Mouse (Mus musculus): Measurements from ENCODE around the gene 5830473C10Rik. TPM values are rescaled to one million over a fixed set of nuclear protein-coding genes. Genes with fewer than 3 reads are reported as not detected.
A peak's percentile ranks its signal among the peaks of the same experiment; 100 is the strongest.

Gene 5830473C10Rik
- polyA plus RNA-seq, 1 experiment, result 0.13 TPM

DNA sequence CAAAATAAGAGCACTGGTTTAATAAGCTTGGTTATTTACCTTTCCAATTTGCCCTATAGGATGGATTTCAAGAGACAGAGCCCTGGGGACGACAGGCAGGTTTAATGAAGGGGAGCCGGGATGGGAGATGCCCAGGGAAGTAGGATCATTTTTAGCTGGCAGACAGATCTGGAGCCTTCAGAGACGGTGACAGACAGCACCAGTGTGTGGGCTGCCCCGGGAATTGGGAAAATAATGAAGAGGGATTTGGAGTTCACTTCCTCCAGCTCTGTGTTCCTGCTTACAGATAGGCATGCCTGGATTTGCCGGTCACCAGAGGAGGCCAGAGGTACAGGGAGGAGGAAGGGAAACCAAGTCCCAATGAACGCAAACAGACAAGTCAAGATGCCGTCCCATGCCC, 74.0 kb downstream of the 5830473C10Rik start:
- no peaks in the 10 kb centered on the region for H3K4me1 ChIP-seq (ENCODE audit: control insufficient read depth, insufficient read depth, low read length)
- H3K4me3 ChIP-seq (ENCODE audit: insufficient read depth, low read length), result no peak overlapping the region
- no peak overlapping the region for H3K27ac ChIP-seq (ENCODE audit: insufficient read depth, low read length)
- TF ChIP-seq CTCF (IDR thresholded peaks at IDR 0.05; ENCODE audit: extremely low read depth, insufficient read depth, low read length) (no peak), POLR2A (IDR thresholded peaks at IDR 0.05; ENCODE audit: extremely low read depth, insufficient read depth, low read length) (no peak)

DNA sequence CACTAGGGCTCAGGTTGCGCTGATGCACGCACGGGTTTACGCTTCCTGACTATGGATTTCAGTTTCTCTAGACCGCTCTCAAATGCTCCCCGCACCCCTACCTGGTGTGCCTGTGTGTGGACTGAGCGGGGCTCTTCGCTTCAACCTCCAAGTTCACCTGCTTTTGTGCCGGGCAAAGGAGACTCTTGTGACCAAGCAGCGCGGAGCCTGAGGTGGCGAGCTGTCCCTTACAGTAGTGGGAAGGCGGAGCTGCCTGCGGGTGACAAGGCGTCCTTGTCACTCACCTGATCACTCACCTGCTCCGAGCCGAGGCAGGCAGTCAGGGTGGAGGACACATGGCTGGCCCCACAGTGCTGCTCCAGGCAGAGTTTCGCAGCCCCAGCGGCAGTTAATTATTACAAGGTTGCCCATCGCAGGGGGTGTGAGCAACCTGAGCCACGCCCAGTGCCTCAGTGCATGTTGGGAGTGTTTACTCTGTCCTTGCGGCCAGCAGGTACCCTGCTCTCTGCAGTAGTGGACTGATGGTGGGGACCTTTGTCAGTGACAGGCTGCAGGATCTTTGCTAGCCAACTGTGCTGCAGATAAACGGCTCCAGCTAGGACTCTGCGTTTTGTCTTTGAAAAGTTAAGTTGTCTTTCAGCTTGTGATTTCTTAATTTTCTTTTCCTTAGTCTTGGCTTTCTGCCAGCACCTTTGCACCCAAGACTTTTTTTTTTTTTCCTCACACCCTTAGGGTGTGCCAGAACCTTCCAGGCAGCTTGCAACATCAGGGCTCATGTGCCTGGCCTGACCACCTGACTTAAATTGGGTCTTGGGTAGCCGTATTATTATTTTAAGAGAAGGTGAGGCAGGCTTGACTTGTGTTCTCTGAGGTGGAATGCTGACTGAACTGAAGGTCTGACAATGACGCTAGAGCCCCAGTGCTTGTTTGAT, 79.6 kb downstream of the 5830473C10Rik start, which contains the start of gene Rassf6:
TSS of gene Rassf6 (minus strand) at position 372 of the 932 bp plus-strand sequence.
- Histone ChIP-seq H3K4me1 (ENCODE audit: control insufficient read depth, insufficient read depth, low read length) (no peaks in the 10 kb centered on the region), H3K4me3 (ENCODE audit: insufficient read depth, low read length) (peak within 1 kb of the TSS; percentile 54), H3K27ac (ENCODE audit: insufficient read depth, low read length) (no peak within 1 kb of the TSS)
- no peak for TF ChIP-seq POLR2A (IDR thresholded peaks at IDR 0.05; ENCODE audit: extremely low read depth, insufficient read depth, low read length)
- no peak for TF ChIP-seq CTCF (IDR thresholded peaks at IDR 0.05; ENCODE audit: extremely low read depth, insufficient read depth, low read length)

DNA sequence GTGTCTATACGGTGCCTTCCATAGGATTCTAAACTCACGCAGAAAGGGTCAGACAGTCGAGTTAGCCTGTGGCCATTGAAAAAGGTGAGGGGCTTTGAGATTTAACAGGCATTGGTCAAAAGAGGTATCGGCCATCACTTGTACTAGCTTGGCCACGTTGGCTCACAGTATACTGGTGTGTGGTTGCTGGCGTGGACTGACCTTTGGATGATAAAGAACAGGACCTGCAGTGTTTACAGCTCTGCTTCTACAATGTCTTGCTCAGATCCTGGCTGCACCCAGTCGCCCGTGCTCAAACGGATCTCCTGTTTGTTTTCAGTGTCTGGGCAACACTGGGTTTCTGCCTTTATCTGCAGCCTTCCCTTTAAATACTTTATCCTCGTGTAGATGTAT, 80.3 kb downstream of the 5830473C10Rik start:
- no peak overlapping the region for H3K4me3 ChIP-seq (ENCODE audit: insufficient read depth, low read length)
- TF ChIP-seq POLR2A (IDR thresholded peaks at IDR 0.05; ENCODE audit: extremely low read depth, insufficient read depth, low read length) (no peak), CTCF (IDR thresholded peaks at IDR 0.05; ENCODE audit: extremely low read depth, insufficient read depth, low read length) (no peak)
- H3K4me1 ChIP-seq (ENCODE audit: control insufficient read depth, insufficient read depth, low read length), result no peaks in the 10 kb centered on the region
- no peak overlapping the region for H3K27ac ChIP-seq (ENCODE audit: insufficient read depth, low read length)

DNA sequence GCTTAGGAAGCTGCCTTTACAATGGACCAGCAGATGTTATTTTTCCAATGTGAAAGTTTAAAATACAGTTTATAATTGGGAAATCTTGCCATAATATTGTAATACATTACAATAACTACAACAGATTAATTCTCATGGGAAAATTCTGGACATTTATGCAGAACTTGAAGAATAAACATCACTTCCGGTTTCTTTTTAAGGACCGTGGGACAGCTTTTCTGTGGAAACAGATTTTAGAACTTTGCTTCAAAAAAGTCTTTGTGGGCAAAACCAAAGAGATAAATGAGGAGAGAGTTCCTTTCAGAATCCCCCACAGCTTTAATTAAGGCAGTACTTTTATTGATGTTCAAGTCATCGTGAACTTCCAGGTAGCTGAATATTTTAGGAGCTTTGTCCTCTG, 84.7 kb downstream of the 5830473C10Rik start:
- H3K4me3 ChIP-seq (ENCODE audit: insufficient read depth, low read length), result no peak overlapping the region
- TF ChIP-seq CTCF (IDR thresholded peaks at IDR 0.05; ENCODE audit: extremely low read depth, insufficient read depth, low read length) (no peak), POLR2A (IDR thresholded peaks at IDR 0.05; ENCODE audit: extremely low read depth, insufficient read depth, low read length) (no peak)
- no peaks in the 10 kb centered on the region for H3K4me1 ChIP-seq (ENCODE audit: control insufficient read depth, insufficient read depth, low read length)
- H3K27ac ChIP-seq (ENCODE audit: insufficient read depth, low read length), result no peak overlapping the region

DNA sequence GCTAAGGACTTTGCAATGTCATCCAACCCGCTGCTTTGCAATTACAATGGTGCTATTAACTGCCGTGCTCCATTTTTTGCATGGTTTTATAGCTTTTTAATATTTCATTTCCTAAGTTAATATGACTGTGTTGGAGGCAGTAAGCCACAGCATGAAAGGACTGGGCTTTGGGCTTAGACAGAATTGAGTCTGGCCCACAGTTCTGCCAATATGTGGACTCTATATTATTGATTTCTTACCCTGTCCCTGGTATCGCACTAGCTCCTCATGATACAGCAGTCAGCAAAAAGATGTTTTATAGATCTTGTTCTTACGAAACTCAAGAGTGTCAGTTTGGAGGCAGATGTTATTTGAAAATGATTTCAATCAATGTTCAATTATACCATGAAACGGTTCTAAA, 85.5 kb downstream of the 5830473C10Rik start:
- Histone ChIP-seq H3K4me1 (ENCODE audit: control insufficient read depth, insufficient read depth, low read length) (no peaks in the 10 kb centered on the region), H3K4me3 (ENCODE audit: insufficient read depth, low read length) (no peak overlapping the region), H3K27ac (ENCODE audit: insufficient read depth, low read length) (no peak overlapping the region)
- TF ChIP-seq POLR2A (IDR thresholded peaks at IDR 0.05; ENCODE audit: extremely low read depth, insufficient read depth, low read length), result no peak

Other genes with a start within 250 kb of the 5830473C10Rik start
- gene Ankrd17, start 194.5 kb upstream of the 5830473C10Rik start, polyA plus RNA-seq (2012; rRNA removed), result 53.5 and 55.1 TPM in 2 replicates
- 1.5 and 2.2 TPM in 2 replicates for gene Gm9958, start 193.9 kb upstream of the 5830473C10Rik start, polyA plus RNA-seq (2012; rRNA removed)
- 0.19 and 1.2 TPM in 2 replicates for gene Alb, start 100.2 kb upstream of the 5830473C10Rik start, polyA plus RNA-seq (2012; rRNA removed)
- 0.25 and 2.0 TPM in 2 replicates for gene Afp, start 70.4 kb upstream of the 5830473C10Rik start, polyA plus RNA-seq (2012; rRNA removed)
- not detected in 2 replicates for gene Afm, start 42.2 kb upstream of the 5830473C10Rik start, polyA plus RNA-seq (2012; rRNA removed)
- 0.45 and 1.1 TPM in 2 replicates for gene Rassf6, start 79.5 kb downstream of the 5830473C10Rik start, polyA plus RNA-seq (2012; rRNA removed)
- 0.19 and 0.38 TPM in 2 replicates for gene Cxcl5, start 198.3 kb downstream of the 5830473C10Rik start, polyA plus RNA-seq (2012; rRNA removed)
- 0.08 and 0.36 TPM in 2 replicates for gene Ppbp, start 207.4 kb downstream of the 5830473C10Rik start, polyA plus RNA-seq (2012; rRNA removed)
- 5.0 and 6.5 TPM in 2 replicates for gene Pf4, start 211.3 kb downstream of the 5830473C10Rik start, polyA plus RNA-seq (2012; rRNA removed)
- gene Cxcl3, start 225.0 kb downstream of the 5830473C10Rik start, polyA plus RNA-seq (2012; rRNA removed), result not detected in 2 replicates
- gene Cxcl15, start 233.4 kb downstream of the 5830473C10Rik start, polyA plus RNA-seq (2012; rRNA removed), result not detected in 2 replicates